Mouse (Mus musculus) midbrain, postnatal 0 days (tissue): ENCODE results near the gene Rps2. TPM values are rescaled to one million over a fixed set of nuclear protein-coding genes. Genes with fewer than 3 reads are reported as not detected.
A peak's percentile ranks its signal among the peaks of the same experiment; 100 is the strongest.

Experiments used
- ATAC-seq: fragments of 200-750 bp; cut with Nextera tagmentation; 2 replicates; pipeline ENCODE4 v1.8.0; 2017; ENCODE audit warnings: moderate number of reproducible peaks, mild to moderate bottlenecking, moderate TSS enrichment, moderate library complexity; ENCODE audit not compliant: low FRiP score
- DNase-seq: peaks from one replicate; pipeline ENCODE4 v3.0.0-alpha.2; 2015; ENCODE audit warnings: low spot score
- H3K27ac ChIP-seq: fragments of 300-500 bp; sonication (generic); 2 replicates; pipeline ENCODE4 v1.5.1; 2014; ENCODE audit warnings: low read depth, mild to moderate bottlenecking, low read length, mixed read lengths
- H3K27me3 ChIP-seq: fragments of 300-500 bp; sonication (generic); 2 replicates; pipeline ENCODE4 v1.6.1; 2014; ENCODE audit warnings: low read length, control low read depth, mixed read lengths; ENCODE audit not compliant: insufficient read depth
- H3K36me3 ChIP-seq: fragments of 300-500 bp; sonication (generic); 2 replicates; pipeline ENCODE4 v1.6.1; 2014; ENCODE audit warnings: low read length, control low read depth, mixed read lengths; ENCODE audit not compliant: insufficient read depth
- H3K4me1 ChIP-seq: fragments of 300-500 bp; sonication (generic); 2 replicates; pipeline ENCODE4 v1.6.1; 2014; ENCODE audit warnings: mild to moderate bottlenecking, control low read depth, antibody characterized with exemption, low read length, mixed read lengths; ENCODE audit not compliant: insufficient read depth
- H3K4me2 ChIP-seq: fragments of 300-500 bp; sonication (generic); 2 replicates; pipeline ENCODE4 v1.6.1; 2014; ENCODE audit warnings: low read depth, mild to moderate bottlenecking, low read length, mixed read lengths; ENCODE audit not compliant: poor library complexity, severe bottlenecking
- H3K4me3 ChIP-seq: fragments of 300-500 bp; sonication (generic); 2 replicates; pipeline ENCODE4 v1.5.1; 2014; ENCODE audit warnings: low read depth, mild to moderate bottlenecking, low read length, moderate library complexity
- H3K9ac ChIP-seq: fragments of 300-500 bp; sonication (generic); replicated peaks from 2 replicates; pipeline ENCODE4 v1.6.1; 2014; ENCODE audit warnings: mild to moderate bottlenecking, low read length, moderate library complexity, mixed read lengths; ENCODE audit not compliant: poor library complexity, severe bottlenecking
- H3K9me3 ChIP-seq: fragments of 300-500 bp; sonication (generic); 2 replicates; pipeline ENCODE4 v1.6.1; 2016; ENCODE audit warnings: low read length, control low read depth
- CTCF ChIP-seq: IDR thresholded peaks from 2 replicates; pipeline ENCODE4 v1.5.1; 2016; ENCODE audit warnings: antibody characterized with exemption, mild to moderate bottlenecking
- WGBS: fragments of 180-500 bp; shearing (Covaris S2); extraction: QIAGEN DNeasy Blood & Tissue Kit; methylation state at CpG from one replicate; pipeline ENCODE4 v1.1.7; 2014; 5-methylcytosine and 5-hydroxymethylcytosine counted together
- polyA plus RNA-seq: library from polyadenylated mRNA; unstranded; fragments of >200 nt; fragmentation: Nextera tagmentation; extraction: Ambion mirVana; gene quantifications from 2 replicates; pipeline ENCODE4 v1.2.1, GENCODE M21; 2015
- total RNA-seq: library from RNA; depleted of rRNA; stranded (reverse); fragments of >200 nt; gene quantifications from 2 replicates; pipeline ENCODE4 v1.2.3, GENCODE M21; 2014

Gene Rps2
- total and polyA plus RNA-seq, 2 experiments from 2014 or later, result 749 to 2,389 TPM

GRCm38 (mm10) chr17:24752415-24753394, 34.8 kb downstream of the Rps2 start, which contains the start of gene Hs3st6:
TSS of gene Hs3st6 (plus strand) at chr17:24752988.
- 0 out of 2 replicates have a peak, but pooled peaks cover 3% of the 10 kb centered on the region for H3K4me1 ChIP-seq
- H3K9ac ChIP-seq, result no peak within 1 kb of the TSS
- TF ChIP-seq CTCF, result no peak
- DNase-seq, result no peak
- H3K4me2 ChIP-seq, result peak within 1 kb of the TSS; percentile 83
- H3K27me3 ChIP-seq, result peaks cover 58% of the 10 kb centered on the region
- H3K27ac ChIP-seq, result no peak within 1 kb of the TSS
- H3K36me3 ChIP-seq, result no peaks in the 10 kb centered on the region
- 1% methylated on average over 68 of the region's 82 CpGs for WGBS
- H3K9me3 ChIP-seq, result no peaks in the 10 kb centered on the region
- peak within 1 kb of the TSS; percentile 41 for H3K4me3 ChIP-seq
- ATAC-seq, result no peak

GRCm38 (mm10) chr17:24757394-24757793, 39.5 kb downstream of the Rps2 start:
- 100% methylated on average over 1 of the region's 1 CpGs for WGBS

DNA sequence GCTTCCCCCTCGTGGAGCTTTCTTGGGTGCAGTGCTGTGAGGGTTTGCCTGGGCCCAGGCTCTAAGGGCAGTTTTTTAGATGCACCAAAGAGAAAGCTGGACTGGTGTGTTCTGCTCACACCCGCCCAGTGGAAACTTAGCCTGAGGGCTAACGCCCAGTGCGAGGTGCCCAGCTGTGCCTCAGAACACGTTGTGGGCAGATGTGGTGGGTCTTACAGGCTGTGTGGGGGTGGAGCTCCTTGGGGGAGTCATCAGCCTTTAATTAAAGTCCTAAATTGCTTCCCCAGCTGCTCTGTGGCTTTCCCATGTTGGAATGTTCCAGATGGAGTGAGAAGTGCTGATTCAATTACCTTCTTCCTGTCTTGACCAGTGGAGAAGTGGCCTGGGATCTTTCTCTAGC, 43.2 kb downstream of the Rps2 start:
- H3K4me3 ChIP-seq, result no peak overlapping the region
- no peak overlapping the region for H3K4me2 ChIP-seq
- no peaks in the 10 kb centered on the region for H3K9me3 ChIP-seq
- H3K4me1 ChIP-seq, result no peaks in the 10 kb centered on the region
- DNase-seq (no peak), ATAC-seq (no peak)
- no peak for TF ChIP-seq CTCF
- 60% methylated on average over 5 of the region's 5 CpGs for WGBS
- no peak overlapping the region for H3K27ac ChIP-seq
- no peaks in the 10 kb centered on the region for H3K27me3 ChIP-seq
- H3K36me3 ChIP-seq, result no peaks in the 10 kb centered on the region
- no peak overlapping the region for H3K9ac ChIP-seq

More at GRCm38 (mm10) chr17:24757394-24757793, 39.5 kb downstream of the Rps2 start:
- ATAC-seq (no peak), DNase-seq (no peak)
- H3K27ac ChIP-seq, result no peak overlapping the region
- H3K4me3 ChIP-seq, result no peak overlapping the region
- H3K36me3 ChIP-seq, result no peaks in the 10 kb centered on the region
- H3K9me3 ChIP-seq, result no peaks in the 10 kb centered on the region
- no peak overlapping the region for H3K4me2 ChIP-seq
- H3K4me1 ChIP-seq, result 0 out of 2 replicates have a peak, but pooled peaks cover 2% of the 10 kb centered on the region
- no peak for TF ChIP-seq CTCF
- no peak overlapping the region for H3K9ac ChIP-seq
- H3K27me3 ChIP-seq, result peaks cover 33% of the 10 kb centered on the region

GRCm38 (mm10) chr17:24765016-24765905, 47.3 kb downstream of the Rps2 start:
- H3K9me3 ChIP-seq, result no peaks in the 10 kb centered on the region
- H3K4me1 ChIP-seq, result no peaks in the 10 kb centered on the region
- 43% methylated on average over 21 of the region's 22 CpGs for WGBS
- no peak for TF ChIP-seq CTCF
- no peak overlapping the region for H3K27ac ChIP-seq
- H3K4me2 ChIP-seq, result no peak overlapping the region
- DNase-seq, result peak; percentile 53
- no peaks in the 10 kb centered on the region for H3K36me3 ChIP-seq
- ATAC-seq, result peak; percentile 52; the same call in 1 of the 2 replicates
- no peak overlapping the region for H3K9ac ChIP-seq
- no peak overlapping the region for H3K4me3 ChIP-seq
- H3K27me3 ChIP-seq, result no peaks in the 10 kb centered on the region

GRCm38 (mm10) chr17:24766266-24766875, 48.5 kb downstream of the Rps2 start:
- ATAC-seq, result no peak
- no peaks in the 10 kb centered on the region for H3K9me3 ChIP-seq
- 22% methylated on average over 12 of the region's 12 CpGs for whole genome bisulfite sequencing

More at GRCm38 (mm10) chr17:24766266-24766875, 48.5 kb downstream of the Rps2 start:
- Histone ChIP-seq H3K9ac (no peak overlapping the region), H3K36me3 (no peaks in the 10 kb centered on the region), H3K4me1 (no peaks in the 10 kb centered on the region), H3K27ac (no peak overlapping the region), H3K27me3 (no peaks in the 10 kb centered on the region), H3K4me3 (no peak overlapping the region), H3K4me2 (no peak overlapping the region)
- DNase-seq, result no peak
- TF ChIP-seq CTCF, result no peak
